Mouse (Mus musculus) thymus, adult 2 months (tissue): ENCODE results near the gene H2-DMb1.

Experiments
- CTCF ChIP-seq: fragments of 200-500 bp; IDR thresholded peaks from 2 replicates; pipeline ENCODE4 v1.5.1; 2012; ENCODE audit warnings: mild to moderate bottlenecking, control low read depth, low read length, moderate library complexity, borderline replicate concordance; ENCODE audit not compliant: control insufficient read depth, poor library complexity, insufficient read depth; ENCODE audit errors: extremely low read depth
- POLR2A ChIP-seq: fragments of 200-500 bp; IDR thresholded peaks from 2 replicates; pipeline ENCODE4 v1.6.1; 2012; ENCODE audit warnings: mild to moderate bottlenecking, low read length, control low read depth, moderate library complexity; ENCODE audit not compliant: control insufficient read depth, poor library complexity, insufficient read depth; ENCODE audit errors: extremely low read depth

DNA sequence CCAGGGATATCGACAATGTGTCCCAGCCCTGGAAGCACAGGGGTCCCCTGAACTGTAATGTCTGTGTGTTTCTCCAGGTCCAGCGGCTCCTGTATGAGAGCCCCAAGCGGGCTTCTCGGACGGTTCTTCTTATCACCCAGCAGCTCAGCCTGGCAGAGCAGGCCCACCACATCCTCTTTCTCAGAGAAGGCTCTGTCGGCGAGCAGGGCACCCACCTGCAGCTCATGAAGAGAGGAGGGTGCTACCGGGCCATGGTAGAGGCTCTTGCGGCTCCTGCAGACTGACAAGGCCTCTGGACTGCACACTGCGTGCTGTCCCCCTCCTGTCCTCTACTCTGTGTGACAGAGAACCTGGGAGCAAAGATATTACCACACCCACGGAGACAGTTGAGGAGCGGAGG, 43.6 kb downstream of the H2-DMb1 start:
- TF ChIP-seq CTCF (peak; percentile 44; the same call in 1 of the 2 replicates), POLR2A (peak; percentile 81)
